Mouse (Mus musculus): ENCODE results near the gene Arl8b. TPM values are rescaled to one million over a fixed set of nuclear protein-coding genes. Genes with fewer than 3 reads are reported as not detected.

The Arl8b gene
- polyA plus RNA-seq, 1 experiment from 2014 or later, result 82.6 TPM

GRCm38 (mm10) chr6:108871251-108871650 is 88.4 kb downstream of the Arl8b start:
- H3K4me3 ChIP-seq (ENCODE audit: low read depth, low read length), result no peak overlapping the region
- 94% methylated on average over 4 of the region's 4 CpGs for WGBS
- no peak overlapping the region for H3K27ac ChIP-seq (ENCODE audit: low read length)
- no peak overlapping the region for H3K9ac ChIP-seq (replicated peaks; ENCODE audit: low read depth, low read length)
- H3K9me3 ChIP-seq (ENCODE audit: control insufficient read depth, low read depth, low read length), result no peaks in the 10 kb centered on the region
- H3K4me2 ChIP-seq (replicated peaks; ENCODE audit: low read depth, low read length), result no peak overlapping the region
- no peaks in the 10 kb centered on the region for H3K36me3 ChIP-seq (ENCODE audit: control insufficient read depth, insufficient read depth, low read length)
- no peaks in the 10 kb centered on the region for H3K4me1 ChIP-seq (ENCODE audit: control insufficient read depth, insufficient read depth, low read length)
- ATAC-seq (ENCODE audit: insufficient number of reproducible peaks, insufficient read depth, low FRiP score, low read depth), result no peak
- H3K27me3 ChIP-seq (ENCODE audit: control insufficient read depth, insufficient read depth, low read length), result no peaks in the 10 kb centered on the region

Other genes with a start within 250 kb of the Arl8b start
- 19.8 and 25.1 TPM in 2 replicates for gene Bhlhe40, start 122.5 kb upstream of the Arl8b start, polyA plus RNA-seq (2014; fragmentation: Nextera tagmentation; extraction: Ambion mirVana)
- gene Edem1, start 45.5 kb downstream of the Arl8b start, polyA plus RNA-seq (2014; fragmentation: Nextera tagmentation; extraction: Ambion mirVana), result 29.0 and 38.6 TPM in 2 replicates

All from stomach, embryonic 14.5 days (tissue).